Mouse (Mus musculus) heart, adult 2 months (tissue): Measurements from ENCODE around the gene Uck2. TPM values are rescaled to one million over a fixed set of nuclear protein-coding genes. Genes with fewer than 3 reads are reported as not detected.

Source experiments
- DNase-seq, 2 experiments: peaks; one replicate each; pipeline ENCODE4 v3.0.0; 2021
- H3K27ac ChIP-seq: fragments of 200-600 bp; 2 replicates; pipeline ENCODE4 v1.8.1; 2022
- H3K27me3 ChIP-seq: fragments of 200-500 bp; 2 replicates; pipeline ENCODE4 v1.6.1; 2012; ENCODE audit warnings: mild to moderate bottlenecking, low read length, inconsistent platforms, mixed read lengths; ENCODE audit not compliant: control insufficient read depth, insufficient read depth
- H3K36me3 ChIP-seq: fragments of 200-500 bp; 2 replicates; pipeline ENCODE4 v1.6.1; 2012; ENCODE audit warnings: low read length, inconsistent platforms; ENCODE audit not compliant: control insufficient read depth, insufficient read depth
- H3K4me1 ChIP-seq: fragments of 200-500 bp; 2 replicates; pipeline ENCODE4 v1.6.1; 2011; ENCODE audit warnings: low read length; ENCODE audit not compliant: control insufficient read depth, insufficient read depth
- H3K4me3 ChIP-seq: fragments of 200-600 bp; 2 replicates; pipeline ENCODE4 v1.8.1; 2022
- H3K79me2 ChIP-seq: fragments of 200-500 bp; replicated peaks from 2 replicates; pipeline ENCODE4 v1.6.1; 2012; ENCODE audit warnings: mild to moderate bottlenecking, inconsistent platforms, low read length, moderate library complexity, mixed read lengths; ENCODE audit not compliant: control insufficient read depth, insufficient read depth
- H3K9ac ChIP-seq: fragments of 200-500 bp; 2 replicates; pipeline ENCODE4 v1.6.1; 2012; ENCODE audit warnings: low read depth, mild to moderate bottlenecking, control low read depth, inconsistent platforms, low read length, mixed read lengths
- CTCF ChIP-seq: fragments of 200-600 bp; IDR thresholded peaks from 2 replicates; pipeline ENCODE4 v1.8.1; 2022; ENCODE audit warnings: antibody characterized with exemption, mild to moderate bottlenecking, moderate library complexity
- EP300 ChIP-seq: fragments of 200-500 bp; IDR thresholded peaks from 2 replicates; pipeline ENCODE4 v1.6.1; 2011; ENCODE audit warnings: low read depth, low read length, control low read depth; ENCODE audit not compliant: insufficient read depth
- POLR2A ChIP-seq: fragments of 200-500 bp; IDR thresholded peaks from 2 replicates; pipeline ENCODE4 v1.6.1; 2011; ENCODE audit warnings: mild to moderate bottlenecking, low read depth, low read length, control low read depth; ENCODE audit not compliant: insufficient read depth
- WGBS: fragments of 180-500 bp; shearing (Covaris S2); methylation state at CpG from one replicate; pipeline ENCODE4 v1.1.7; 2018; 5-methylcytosine and 5-hydroxymethylcytosine counted together
- intact Hi-C: fragments of 180-260 bp; cut with DNase I; formaldehyde crosslinking; loops from one replicate; pipeline ENCODE4 v1.15.1; 2025
- polyA plus RNA-seq: library from polyadenylated mRNA; depleted of rRNA; stranded (reverse); fragments of >200 nt; gene quantifications from 2 replicates; pipeline ENCODE4 v1.2.3, GENCODE M21; 2012
- total RNA-seq, 2 experiments: library from RNA; stranded (reverse); gene quantifications; 2 replicates each; pipeline ENCODE4 v1.2.3; 2021

Gene Uck2
- total and polyA plus RNA-seq, 3 experiments = 21.4 to 57.6 (median 45.9) TPM

- intact Hi-C loops = no loop called here
- TF ChIP-seq CTCF (no peak), POLR2A (no peak), EP300 (no peak)
- 80% methylated on average over 13 of the region's 13 CpGs for WGBS
- Histone ChIP-seq H3K9ac (no peak overlapping the region), H3K27ac (no peak overlapping the region), H3K27me3 (no peaks in the 10 kb centered on the region), H3K36me3 (no peaks in the 10 kb centered on the region), H3K4me3 (no peak overlapping the region), H3K79me2 (no peaks in the 10 kb centered on the region), H3K4me1 (no peaks in the 10 kb centered on the region)
- DNase-seq = no peak
These were observed 10.7 kb upstream of the Uck2 start for GRCm38 (mm10) chr1:167295679-167296402.

GRCm38 (mm10) chr1:167292447-167292846, 7.3 kb upstream of the Uck2 start:
- H3K9ac ChIP-seq = no peak overlapping the region
- no peak for TF ChIP-seq EP300
- no peak for TF ChIP-seq POLR2A
- TF ChIP-seq CTCF = no peak
- intact Hi-C loops = no loop called here
- H3K27ac ChIP-seq = no peak overlapping the region; the same call in 1 of the 2 replicates
- H3K79me2 ChIP-seq = no peaks in the 10 kb centered on the region
- no peak overlapping the region for H3K4me3 ChIP-seq
- peak; percentile 43 to 72 for DNase-seq
- WGBS = 19% methylated on average over 11 of the region's 11 CpGs
- H3K4me1 ChIP-seq = no peaks in the 10 kb centered on the region; the same call in 1 of the 2 replicates
- no peaks in the 10 kb centered on the region for H3K36me3 ChIP-seq
- H3K27me3 ChIP-seq = no peaks in the 10 kb centered on the region; the same call in 1 of the 2 replicates

GRCm38 (mm10) chr1:167291610-167292009, 6.5 kb upstream of the Uck2 start:
- Histone ChIP-seq H3K27ac (no peak overlapping the region), H3K79me2 (no peaks in the 10 kb centered on the region), H3K9ac (no peak overlapping the region), H3K4me3 (no peak overlapping the region), H3K36me3 (no peaks in the 10 kb centered on the region), H3K4me1 (no peaks in the 10 kb centered on the region; the same call in 1 of the 2 replicates), H3K27me3 (no peaks in the 10 kb centered on the region; the same call in 1 of the 2 replicates)
- no peak for DNase-seq
- 83% methylated on average over 8 of the region's 8 CpGs for WGBS
- TF ChIP-seq CTCF = no peak
- TF ChIP-seq POLR2A = no peak
- no peak for TF ChIP-seq EP300
- intact Hi-C loops = no loop called here

- TF ChIP-seq CTCF (no peak), POLR2A (no peak), EP300 (no peak)
- intact Hi-C loops = no loop called here
- Histone ChIP-seq H3K79me2 (no peaks in the 10 kb centered on the region), H3K27me3 (no peaks in the 10 kb centered on the region; the same call in 1 of the 2 replicates), H3K4me3 (no peak overlapping the region), H3K36me3 (no peaks in the 10 kb centered on the region), H3K27ac (no peak overlapping the region), H3K9ac (no peak overlapping the region), H3K4me1 (no peaks in the 10 kb centered on the region; the same call in 1 of the 2 replicates)
- 48% methylated on average over 6 of the region's 6 CpGs for WGBS
- no peak for DNase-seq
These were observed 5.1 kb upstream of the Uck2 start for GRCm38 (mm10) chr1:167290263-167290592.

GRCm38 (mm10) chr1:167289567-167290262, 4.6 kb upstream of the Uck2 start:
- intact Hi-C loops = loop anchor here (5.0 kb wide), 1 partner anchor 47 kb away; no protein-coding TSS in a partner anchor
- H3K9ac ChIP-seq = no peak overlapping the region
- H3K27me3 ChIP-seq = no peaks in the 10 kb centered on the region; the same call in 1 of the 2 replicates
- no peaks in the 10 kb centered on the region for H3K79me2 ChIP-seq
- no peak overlapping the region for H3K27ac ChIP-seq
- WGBS = 38% methylated on average over 11 of the region's 11 CpGs
- no peak for DNase-seq
- H3K4me1 ChIP-seq = no peaks in the 10 kb centered on the region; the same call in 1 of the 2 replicates
- no peak for TF ChIP-seq CTCF
- no peak for TF ChIP-seq POLR2A
- TF ChIP-seq EP300 = no peak
- H3K4me3 ChIP-seq = no peak overlapping the region
- no peaks in the 10 kb centered on the region for H3K36me3 ChIP-seq
